In the genomic region with DNA sequence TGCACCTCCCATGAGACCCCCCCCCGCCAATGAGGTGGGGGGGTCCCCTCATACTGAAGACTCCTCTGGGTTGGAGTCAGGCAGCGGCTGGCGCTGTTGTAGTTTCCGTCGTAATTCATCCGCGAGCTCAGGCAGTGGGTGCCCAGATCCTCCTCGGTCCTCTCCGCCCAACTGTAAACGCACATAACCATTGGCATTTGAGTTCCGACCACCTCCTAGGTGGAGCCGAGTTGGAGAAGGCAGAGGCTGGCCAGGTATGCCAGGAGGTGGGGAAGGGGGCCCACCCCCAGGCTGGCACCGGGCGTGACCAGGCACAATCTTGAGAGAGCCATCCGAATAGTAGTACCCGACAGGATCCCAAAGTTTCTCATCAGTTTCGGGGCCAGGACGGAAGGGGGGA, we compare ENCODE assay signal across 22 mouse cellular contexts. TPM values are rescaled to one million over a fixed set of nuclear protein-coding genes. Genes with fewer than 3 reads are reported as not detected.
A peak's percentile ranks its signal among the peaks of the same experiment; 100 is the strongest.
DNase-seq lines count a peak whose midpoint lies in the region; ATAC-seq and TF ChIP-seq lines count a peak whose summit lies in the region.
"Had no signal": no experiment of that assay in that cellular context is flagged by ENCODE, and none has a peak within 500 bp of the region (broad histone marks: within the 10 kb centered on the region; RNA-seq: fewer than 3 reads in every experiment).

No protein-coding gene starts in this region.

- H3K27ac ChIP-seq in gastrocnemius, adult 2 months = peak overlapping the region; percentile 81; the same call in 1 of the 2 replicates
- no peak overlapping the region for H3K27ac ChIP-seq in stomach, embryonic 16.5 days (ENCODE audit: low read length)
- H3K27ac ChIP-seq in stomach, postnatal 0 days (replicated peaks) = no peak overlapping the region
- 0 out of 2 replicates have a peak overlapping the region, but pooled peaks have one; percentile 13 for H3K27ac ChIP-seq in neural tube, embryonic 15.5 days (replicated peaks)
- H3K27ac ChIP-seq: forebrain, embryonic 15.5 days had no signal

- TF ChIP-seq EP300 in stomach, postnatal 0 days (optimal IDR thresholded peaks at IDR 0.05) = no peak

- no peak for ATAC-seq in stomach, embryonic 16.5 days (ENCODE audit: insufficient read depth, low FRiP score)
- no peak for ATAC-seq in stomach, postnatal 0 days (ENCODE audit: low FRiP score, low TSS enrichment)
- no peak for ATAC-seq in neural tube, embryonic 15.5 days (ENCODE audit: low FRiP score)
- ATAC-seq: forebrain, embryonic 15.5 days had no signal

- H3K9ac ChIP-seq in stomach, embryonic 16.5 days (ENCODE audit: low read length) = peak overlapping the region; percentile 52
- no peak overlapping the region for H3K9ac ChIP-seq in stomach, postnatal 0 days (ENCODE audit: low read length)
- H3K9ac ChIP-seq in neural tube, embryonic 15.5 days (replicated peaks) = no peak overlapping the region
- H3K9ac ChIP-seq: forebrain, embryonic 15.5 days had no signal

- peak overlapping the region; percentile 13 for H3K4me3 ChIP-seq in gastrocnemius, adult 2 months
- no peak overlapping the region for H3K4me3 ChIP-seq in stomach, embryonic 16.5 days (replicated peaks; ENCODE audit: low read length)
- H3K4me3 ChIP-seq in stomach, postnatal 0 days (ENCODE audit: low read depth, low read length) = no peak overlapping the region
- no peak overlapping the region for H3K4me3 ChIP-seq in neural tube, embryonic 15.5 days (replicated peaks)
- H3K4me3 ChIP-seq: erythroblast, embryonic 14.5 days; forebrain, embryonic 15.5 days; megakaryocyte, embryonic 14.5 days had no signal

- H3K4me2 ChIP-seq in stomach, embryonic 16.5 days (ENCODE audit: low read depth, low read length) = no peak overlapping the region
- H3K4me2 ChIP-seq in stomach, postnatal 0 days (replicated peaks; ENCODE audit: low read depth) = no peak overlapping the region
- H3K4me2 ChIP-seq in neural tube, embryonic 15.5 days = no peak overlapping the region
- H3K4me2 ChIP-seq: forebrain, embryonic 15.5 days; liver, embryonic 11.5 days had no signal

- no peak for TF ChIP-seq CTCF in gastrocnemius, adult 2 months (IDR thresholded peaks at IDR 0.05)
- no peak for TF ChIP-seq CTCF in stomach, postnatal 0 days (IDR thresholded peaks at IDR 0.05; ENCODE audit: low read depth)

- H3K9me3 ChIP-seq in stomach, embryonic 16.5 days (replicated peaks; ENCODE audit: control insufficient read depth, low read length) = no peaks in the 10 kb centered on the region
- H3K9me3 ChIP-seq in stomach, postnatal 0 days (ENCODE audit: control insufficient read depth, low read length) = no peaks in the 10 kb centered on the region
- H3K9me3 ChIP-seq in neural tube, embryonic 15.5 days (replicated peaks) = no peaks in the 10 kb centered on the region
- H3K9me3 ChIP-seq: forebrain, embryonic 15.5 days; megakaryocyte, embryonic 14.5 days had no signal

- intact Hi-C loops in gastrocnemius, adult 2 months (cut with DNase I) = loop anchor here (5.0 kb wide), 1 partner anchor 68 kb away; no protein-coding TSS in a partner anchor

- H3K4me1 ChIP-seq in stomach, embryonic 16.5 days (ENCODE audit: control insufficient read depth, insufficient read depth, low read length) = peaks cover 39% of the 10 kb centered on the region
- H3K4me1 ChIP-seq in stomach, postnatal 0 days (replicated peaks; ENCODE audit: control insufficient read depth, insufficient read depth) = no peaks in the 10 kb centered on the region
- peaks cover 61% of the 10 kb centered on the region for H3K4me1 ChIP-seq in neural tube, embryonic 15.5 days

- peak; percentile 17 for DNase-seq in gastrocnemius, adult 2 months
- no peak for DNase-seq in gastrocnemius, adult 8-10 months (ENCODE audit: low spot score in 2 of 2)
- DNase-seq in kidney, postnatal 10 days = peak; percentile 37
- no peak for DNase-seq in kidney, postnatal 25 days
- no peak for DNase-seq in stomach, postnatal 0 days (ENCODE audit: low spot score)
- DNase-seq in adrenal gland, postnatal 14 days = no peak
- DNase-seq: adrenal gland, adult 2 months; embryo, embryonic 11 days; kidney, postnatal 36 days; layer of hippocampus, adult 9-11 months; lung, postnatal 14 days; right cerebral cortex, postnatal 14 days; thymus, postnatal 25 days had no signal

- 74% methylated on average over 18 of the region's 18 CpGs for WGBS in stomach, embryonic 16.5 days
- WGBS in stomach, postnatal 0 days = 60% methylated on average over 18 of the region's 18 CpGs
- 81% methylated on average over 18 of the region's 18 CpGs for WGBS in neural tube, embryonic 15.5 days

- H3K27me3 ChIP-seq in stomach, embryonic 16.5 days (ENCODE audit: control insufficient read depth, insufficient read depth, low read length) = no peaks in the 10 kb centered on the region
- no peaks in the 10 kb centered on the region for H3K27me3 ChIP-seq in stomach, postnatal 0 days (ENCODE audit: control insufficient read depth, insufficient read depth, low read length)
- H3K27me3 ChIP-seq in neural tube, embryonic 15.5 days (replicated peaks) = no peaks in the 10 kb centered on the region
- H3K27me3 ChIP-seq: forebrain, embryonic 15.5 days had no signal

- peaks cover 32% of the 10 kb centered on the region for H3K36me3 ChIP-seq in stomach, embryonic 16.5 days (ENCODE audit: control insufficient read depth, insufficient read depth, low read length)
- H3K36me3 ChIP-seq in stomach, postnatal 0 days (ENCODE audit: control insufficient read depth, insufficient read depth, low read length) = peaks cover 40% of the 10 kb centered on the region
- H3K36me3 ChIP-seq in neural tube, embryonic 15.5 days = peaks cover 54% of the 10 kb centered on the region

RNA-seq across cellular contexts. Expression of a gene that starts 2.2 kb away (rescaled TPM):
- 1 to 10 TPM; 7.2 to 9.3 TPM for total RNA-seq in gastrocnemius, adult 2 months (2021)
- 1 to 10 TPM; 6.3 to 9.7 (median 9.4) TPM for total RNA-seq in gastrocnemius, adult 8-10 months (2022)
- 26.7 and 30.5 TPM in 2 replicates for polyA plus RNA-seq in stomach, embryonic 16.5 days (2015; fragmentation: Nextera tagmentation; extraction: Ambion mirVana)
- polyA plus RNA-seq in stomach, postnatal 0 days (2015; fragmentation: Nextera tagmentation; extraction: Ambion mirVana) = 19.5 and 20.1 TPM in 2 replicates
- polyA plus RNA-seq in neural tube, embryonic 15.5 days (2015; fragmentation: Nextera tagmentation; extraction: Ambion mirVana) = 29.4 and 33.0 TPM in 2 replicates
- 11.7 and 15.3 TPM in 2 replicates for total RNA-seq in adrenal gland, postnatal 14 days (2021)

RNA-seq across cellular contexts. Expression of a gene that starts 8.7 kb away (rescaled TPM):
- total RNA-seq in gastrocnemius, adult 2 months (2021) = 10 to 100 TPM in 1 of 2 experiments, 1 to 10 TPM in 1; 6.8 to 10.0 TPM
- 1 to 10 TPM; 2.7 to 5.2 (median 4.6) TPM for total RNA-seq in gastrocnemius, adult 8-10 months (2022)
- 10.0 and 10.6 TPM in 2 replicates for polyA plus RNA-seq in stomach, embryonic 16.5 days (2015; fragmentation: Nextera tagmentation; extraction: Ambion mirVana)
- 5.0 and 5.1 TPM in 2 replicates for polyA plus RNA-seq in stomach, postnatal 0 days (2015; fragmentation: Nextera tagmentation; extraction: Ambion mirVana)
- 20.5 and 20.8 TPM in 2 replicates for polyA plus RNA-seq in neural tube, embryonic 15.5 days (2015; fragmentation: Nextera tagmentation; extraction: Ambion mirVana)
- 20.7 and 27.9 TPM in 2 replicates for total RNA-seq in adrenal gland, postnatal 14 days (2021)

RNA-seq across cellular contexts. Expression of a gene that starts 10.3 kb away (rescaled TPM):
- 1,000 to 10,000 TPM in 1 of 2 experiments, 100 to 1,000 TPM in 1; 819 to 1,877 TPM for total RNA-seq in gastrocnemius, adult 2 months (2021)
- total RNA-seq in gastrocnemius, adult 8-10 months (2022) = 1,000 to 10,000 TPM in 3 of 4 experiments, 100 to 1,000 TPM in 1; 926 to 1,454 (median 1,403) TPM
- 1.9 TPM in 1 of 2 replicates, not detected in the other for polyA plus RNA-seq in stomach, embryonic 16.5 days (2015; fragmentation: Nextera tagmentation; extraction: Ambion mirVana)
- polyA plus RNA-seq in stomach, postnatal 0 days (2015; fragmentation: Nextera tagmentation; extraction: Ambion mirVana) = 0.28 and 0.33 TPM in 2 replicates
- polyA plus RNA-seq in neural tube, embryonic 15.5 days (2015; fragmentation: Nextera tagmentation; extraction: Ambion mirVana) = 0.36 and 1.2 TPM in 2 replicates
- 2.1 TPM in 1 of 2 replicates, not detected in the other for total RNA-seq in adrenal gland, postnatal 14 days (2021)
- total RNA-seq: adrenal gland, adult 2 months; left cerebral cortex, adult 8-10 months had no signal
- polyA plus RNA-seq: adrenal gland, adult 2 months; erythroblast, embryonic 14.5 days; forebrain, embryonic 15.5 days; gonadal fat pad, adult 2 months; heart, embryonic 14.5 days; liver, embryonic 11.5 days had no signal

RNA-seq across cellular contexts. Expression of a gene that starts 12.8 kb away (rescaled TPM):
- total RNA-seq in gastrocnemius, adult 2 months (2021) = 1,000 to 10,000 TPM; 1,971 to 4,216 TPM
- 1,000 to 10,000 TPM; 2,275 to 3,003 (median 2,494) TPM for total RNA-seq in gastrocnemius, adult 8-10 months (2022)
- 18.0 and 21.7 TPM in 2 replicates for polyA plus RNA-seq in stomach, embryonic 16.5 days (2015; fragmentation: Nextera tagmentation; extraction: Ambion mirVana)
- polyA plus RNA-seq in stomach, postnatal 0 days (2015; fragmentation: Nextera tagmentation; extraction: Ambion mirVana) = 6.1 and 8.5 TPM in 2 replicates
- 21.6 and 21.8 TPM in 2 replicates for polyA plus RNA-seq in neural tube, embryonic 15.5 days (2015; fragmentation: Nextera tagmentation; extraction: Ambion mirVana)
- 8.9 and 9.7 TPM in 2 replicates for total RNA-seq in adrenal gland, postnatal 14 days (2021)

RNA-seq across cellular contexts. Expression of a gene that starts 37.8 kb away (rescaled TPM):
- 10 to 100 TPM in 1 of 2 experiments, 1 to 10 TPM in 1; 9.7 to 12.0 TPM for total RNA-seq in gastrocnemius, adult 2 months (2021)
- 10 to 100 TPM in 3 of 4 experiments, 1 to 10 TPM in 1; 8.9 to 12.8 (median 11.3) TPM for total RNA-seq in gastrocnemius, adult 8-10 months (2022)
- 2.5 and 3.0 TPM in 2 replicates for polyA plus RNA-seq in stomach, embryonic 16.5 days (2015; fragmentation: Nextera tagmentation; extraction: Ambion mirVana)
- 1.6 and 2.0 TPM in 2 replicates for polyA plus RNA-seq in stomach, postnatal 0 days (2015; fragmentation: Nextera tagmentation; extraction: Ambion mirVana)
- 3.1 and 4.5 TPM in 2 replicates for polyA plus RNA-seq in neural tube, embryonic 15.5 days (2015; fragmentation: Nextera tagmentation; extraction: Ambion mirVana)
- total RNA-seq in adrenal gland, postnatal 14 days (2021) = 26.3 and 27.5 TPM in 2 replicates

Comparison
In these comparisons a context has a peak if more than half of its experiments do, and no peak if none do; other contexts are left out.
1. DNase-seq: peak in gastrocnemius, adult 2 months (single experiment) and kidney, postnatal 10 days (single experiment); none in gastrocnemius, adult 8-10 months (0 of 2), kidney, postnatal 25 days (0 of 2), stomach, postnatal 0 days (single experiment) and adrenal gland, postnatal 14 days (single experiment).
2. H3K27ac ChIP-seq: peak in gastrocnemius, adult 2 months (single experiment) and neural tube, embryonic 15.5 days (single experiment); none in stomach, embryonic 16.5 days (single experiment) and stomach, postnatal 0 days (single experiment).
3. RNA of a gene that starts 10.3 kb away (total RNA-seq): 819 to 1,877 TPM in gastrocnemius, adult 2 months and 926 to 1,454 TPM in gastrocnemius, adult 8-10 months; 2.1 TPM in adrenal gland, postnatal 14 days; every median in the first group is over 100 times any median in the second.